Mouse (Mus musculus): Measurements from ENCODE around the gene Uty.

GRCm38 (mm10) chrY:1244421-1244820 lies 1.1 kb downstream of the Uty start:
- TF ChIP-seq CTCF (IDR thresholded peaks at IDR 0.05; ENCODE audit: borderline replicate concordance, extremely low read depth, insufficient read depth, insufficient read length), result no peak
- TF ChIP-seq POLR2A (IDR thresholded peaks at IDR 0.05; ENCODE audit: borderline replicate concordance, extremely low read depth, insufficient read depth, insufficient read length, poor library complexity, severe bottlenecking), result no peak

All from brain, embryonic 14.5 days (tissue).